Mouse (Mus musculus) R1 (cell line): ENCODE measurements around the gene Ptprm.

Experiments
- DNase-seq: peaks from one replicate; pipeline ENCODE4 v3.0.0-alpha.2; 2018; ENCODE audit warnings: low read depth, low spot score

The Ptprm gene

GRCm38 (mm10) chr17:66686701-66687489 lies 667.4 kb downstream of the Ptprm start:
- no peak for DNase-seq

- DNase-seq, result peak; percentile 88
Measured at GRCm38 (mm10) chr17:66683411-66683810, 670.8 kb downstream of the Ptprm start.

GRCm38 (mm10) chr17:66680662-66681061 lies 673.6 kb downstream of the Ptprm start:
- peak; percentile 60 for DNase-seq

GRCm38 (mm10) chr17:66674667-66675066 lies 679.6 kb downstream of the Ptprm start:
- no peak for DNase-seq

GRCm38 (mm10) chr17:66671715-66672230 lies 682.5 kb downstream of the Ptprm start:
- DNase-seq, result no peak

- no peak for DNase-seq
Measured at GRCm38 (mm10) chr17:66671287-66671686, 683.0 kb downstream of the Ptprm start.

GRCm38 (mm10) chr17:66665791-66666190 lies 688.5 kb downstream of the Ptprm start:
- DNase-seq, result no peak

GRCm38 (mm10) chr17:66665201-66665756 lies 689.0 kb downstream of the Ptprm start:
- DNase-seq, result no peak

GRCm38 (mm10) chr17:66664796-66665195 lies 689.5 kb downstream of the Ptprm start:
- DNase-seq, result no peak

- DNase-seq, result no peak
Measured at GRCm38 (mm10) chr17:66659242-66659641, 695.0 kb downstream of the Ptprm start.

GRCm38 (mm10) chr17:66637951-66638722 lies 716.1 kb downstream of the Ptprm start:
- no peak for DNase-seq

- no peak for DNase-seq
Measured at GRCm38 (mm10) chr17:66619996-66620656, 734.1 kb downstream of the Ptprm start.

GRCm38 (mm10) chr17:66619255-66619826 lies 734.9 kb downstream of the Ptprm start:
- DNase-seq, result no peak
